Mouse (Mus musculus) liver, embryonic 14.5 days (tissue): ENCODE measurements at regions not wholly inside any gene's neighbourhood (a gene's known extent, or its start where the extent isn't known, plus 50 kb on each side); places are given as distances from the start of the nearest gene placed in this dataset.

Experiments
- CTCF ChIP-seq: IDR thresholded peaks from 2 replicates; pipeline ENCODE4 v1.5.1; 2016; ENCODE audit warnings: antibody characterized with exemption, low read depth, control low read depth
- EP300 ChIP-seq: IDR thresholded peaks from 2 replicates; pipeline ENCODE4 v1.6.1; 2016; ENCODE audit warnings: antibody characterized with exemption, low read depth

DNA sequence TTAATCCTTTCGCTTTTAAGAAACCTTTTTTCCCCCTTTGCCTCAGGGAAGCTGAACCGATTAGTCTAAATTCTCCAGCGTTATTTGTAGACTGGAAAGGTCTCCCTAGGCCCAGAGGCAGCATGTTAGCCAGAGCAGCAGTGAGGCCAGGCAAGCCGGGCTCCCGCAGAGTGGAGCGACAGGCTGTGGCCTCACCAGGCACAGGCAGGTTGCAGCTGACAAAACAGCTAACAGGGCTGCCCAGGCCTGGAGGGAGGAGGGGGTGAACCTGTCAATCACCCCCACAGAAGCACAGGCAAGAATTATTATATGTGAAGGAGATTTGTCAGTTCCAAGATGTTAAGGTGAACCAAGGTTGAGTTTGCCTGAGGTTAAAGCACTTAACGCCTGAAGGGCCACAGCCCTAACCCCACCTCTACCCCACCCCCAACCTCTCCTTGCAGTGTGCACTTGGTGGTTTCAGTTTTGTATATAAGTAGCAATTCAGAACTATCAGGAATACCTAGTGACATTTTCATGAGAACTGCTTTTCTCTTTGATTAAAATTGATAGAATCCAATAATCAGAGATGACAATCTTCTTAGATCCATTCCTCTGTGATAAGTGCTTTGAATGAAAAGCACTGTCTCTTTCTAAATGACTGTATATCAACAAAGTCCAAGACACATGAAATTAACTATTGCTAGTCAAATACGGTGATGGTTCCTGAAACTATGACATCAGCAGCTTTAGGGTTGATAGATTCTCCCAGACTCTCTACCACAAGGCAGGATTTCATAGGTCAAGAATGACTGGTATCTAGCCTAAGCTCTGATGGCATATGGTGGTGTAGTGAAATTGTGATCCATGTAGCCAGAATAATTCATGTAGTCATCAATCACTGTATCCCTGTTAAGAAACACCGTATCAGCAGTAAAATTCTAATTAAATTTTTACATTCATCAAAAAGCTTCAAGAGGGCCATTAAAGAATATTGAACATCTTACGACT is 244.5 kb upstream of the Gm49339 start:
- TF ChIP-seq CTCF = no peak
- TF ChIP-seq EP300 = no peak
